Mouse (Mus musculus): ENCODE measurements around the gene Asic1.
"Not testable (repeated sequence)": the region's sequence is repeated elsewhere in the genome, so short reads cannot be mapped to it uniquely, and the experiment has no call there.

Gene Asic1

GRCm38 (mm10) chr15:99723120-99723514 lies 52.9 kb downstream of the Asic1 start:
- no peak for DNase-seq

GRCm38 (mm10) chr15:99723515-99724291 lies 53.5 kb downstream of the Asic1 start:
- DNase-seq: peak; percentile 64

- peak; percentile 70 for DNase-seq
Measured at GRCm38 (mm10) chr15:99724292-99725021, 54.3 kb downstream of the Asic1 start.

GRCm38 (mm10) chr15:99725341-99726155 lies 55.4 kb downstream of the Asic1 start, which contains the start of gene Cox14:
Gene Cox14, plus strand, starts transcription at chr15:99725618.
- peak; percentile 98 for DNase-seq

- no peak for DNase-seq
Measured at GRCm38 (mm10) chr15:99726549-99726948, 56.4 kb downstream of the Asic1 start.

- not testable (repeated sequence) for DNase-seq
Measured at GRCm38 (mm10) chr15:99727039-99727438, 56.9 kb downstream of the Asic1 start.

GRCm38 (mm10) chr15:99727525-99727924 lies 57.4 kb downstream of the Asic1 start:
- DNase-seq: no peak

- no peak for DNase-seq
Measured at GRCm38 (mm10) chr15:99728211-99728610, 58.0 kb downstream of the Asic1 start.

GRCm38 (mm10) chr15:99729056-99729783 lies 59.1 kb downstream of the Asic1 start:
- no peak for DNase-seq

GRCm38 (mm10) chr15:99731167-99731566 lies 61.0 kb downstream of the Asic1 start:
- DNase-seq: no peak

GRCm38 (mm10) chr15:99731678-99732077 lies 61.5 kb downstream of the Asic1 start:
- no peak for DNase-seq

GRCm38 (mm10) chr15:99733186-99733585 lies 63.0 kb downstream of the Asic1 start:
- no peak for DNase-seq

GRCm38 (mm10) chr15:99735631-99736030 lies 65.5 kb downstream of the Asic1 start:
- peak; percentile 100 for DNase-seq

- DNase-seq: no peak
Measured at GRCm38 (mm10) chr15:99736675-99737074, 66.5 kb downstream of the Asic1 start.

- no peak for DNase-seq
Measured at GRCm38 (mm10) chr15:99740229-99740628, 70.1 kb downstream of the Asic1 start.

Measured in cerebellum, adult 8-10 months (tissue).